Mouse (Mus musculus): ENCODE results near the gene Ank.
A peak's percentile ranks its signal among the peaks of the same experiment; 100 is the strongest.

The Ank gene

GRCm38 (mm10) chr15:27548110-27548509 is 81.6 kb downstream of the Ank start:
- no peak for DNase-seq

GRCm38 (mm10) chr15:27549071-27549470 is 82.6 kb downstream of the Ank start:
- no peak for DNase-seq

- DNase-seq = peak; percentile 37 to 42
Observed at GRCm38 (mm10) chr15:27549878-27550277, 83.4 kb downstream of the Ank start.

- DNase-seq = no peak
Observed at GRCm38 (mm10) chr15:27550358-27550992, 84.0 kb downstream of the Ank start.

- no peak for DNase-seq
Observed at GRCm38 (mm10) chr15:27551117-27552114, 84.9 kb downstream of the Ank start.

- no peak for DNase-seq
Observed at GRCm38 (mm10) chr15:27552129-27552700, 85.7 kb downstream of the Ank start.

- no peak for DNase-seq
Observed at GRCm38 (mm10) chr15:27553554-27553953, 87.1 kb downstream of the Ank start.

GRCm38 (mm10) chr15:27558456-27559147 is 92.1 kb downstream of the Ank start:
- no peak for DNase-seq

GRCm38 (mm10) chr15:27560315-27560714 is 93.8 kb downstream of the Ank start:
- DNase-seq = no peak

- no peak for DNase-seq
Observed at GRCm38 (mm10) chr15:27564106-27565100, 97.9 kb downstream of the Ank start.

GRCm38 (mm10) chr15:27565626-27566185 is 99.2 kb downstream of the Ank start:
- DNase-seq = no peak

- DNase-seq = no peak
Observed at GRCm38 (mm10) chr15:27567356-27567755, 100.9 kb downstream of the Ank start.

GRCm38 (mm10) chr15:27568371-27568770 is 101.9 kb downstream of the Ank start:
- DNase-seq = no peak

GRCm38 (mm10) chr15:27569924-27570323 is 103.4 kb downstream of the Ank start:
- DNase-seq = no peak

- no peak for DNase-seq
Observed at GRCm38 (mm10) chr15:27570385-27570784, 103.9 kb downstream of the Ank start.

- no peak for DNase-seq
Observed at GRCm38 (mm10) chr15:27571179-27571578, 104.7 kb downstream of the Ank start.

GRCm38 (mm10) chr15:27574992-27575781 is 108.7 kb downstream of the Ank start:
- DNase-seq = no peak

- DNase-seq = peak in 1 of 2 experiments; percentile 25
Observed at GRCm38 (mm10) chr15:27575932-27576331, 109.5 kb downstream of the Ank start.

- no peak for DNase-seq
Observed at GRCm38 (mm10) chr15:27576886-27577285, 110.4 kb downstream of the Ank start.

All from kidney, postnatal 4 days (tissue).